Mouse (Mus musculus) left cerebral cortex, postnatal 4 days (tissue): ENCODE results near the gene Tmem14a. TPM values are rescaled to one million over a fixed set of nuclear protein-coding genes. Genes with fewer than 3 reads are reported as not detected.
"Not testable (repeated sequence)": the region's sequence is repeated elsewhere in the genome, so short reads cannot be mapped to it uniquely, and the experiment has no call there.

Source experiments
- DNase-seq: peaks from one replicate; pipeline ENCODE4 v3.0.0-alpha.2; 2022
- intact Hi-C: fragments of 180-260 bp; cut with DNase I; formaldehyde crosslinking; loops from one replicate; pipeline ENCODE4 v1.15.1; 2025
- total RNA-seq, 2 experiments: library from RNA; stranded (reverse); gene quantifications; 2 replicates each; pipeline ENCODE4 v1.2.3; 2021

The Tmem14a gene
- total RNA-seq, 2 experiments from 2014 or later, result 13.4 to 13.7 TPM

GRCm38 (mm10) chr1:21252566-21253302 is 34.4 kb downstream of the Tmem14a start:
- DNase-seq, result no peak
- intact Hi-C loops, result no loop called here

GRCm38 (mm10) chr1:21253303-21253650 is 34.9 kb downstream of the Tmem14a start:
- DNase-seq, result no peak
- intact Hi-C loops, result no loop called here

- intact Hi-C loops, result no loop called here
- DNase-seq, result no peak
These were observed 35.5 kb downstream of the Tmem14a start for GRCm38 (mm10) chr1:21253856-21254255.

- DNase-seq, result no peak
- intact Hi-C loops, result no loop called here
These were observed 37.4 kb downstream of the Tmem14a start for GRCm38 (mm10) chr1:21255625-21256345.

- DNase-seq, result no peak
- intact Hi-C loops, result no loop called here
These were observed 38.0 kb downstream of the Tmem14a start for GRCm38 (mm10) chr1:21256391-21256790.

- intact Hi-C loops, result no loop called here
- DNase-seq, result no peak
These were observed 38.5 kb downstream of the Tmem14a start for GRCm38 (mm10) chr1:21256871-21257270.

- intact Hi-C loops, DNase-seq: not testable (repeated sequence)
These were observed 41.6 kb downstream of the Tmem14a start for GRCm38 (mm10) chr1:21259981-21260380.

- intact Hi-C loops, result no loop called here
- no peak for DNase-seq
These were observed 44.0 kb downstream of the Tmem14a start for GRCm38 (mm10) chr1:21262401-21262800.

- intact Hi-C loops, result no loop called here
These were observed 45.6 kb downstream of the Tmem14a start for GRCm38 (mm10) chr1:21263986-21264385.

GRCm38 (mm10) chr1:21264747-21265146 is 46.4 kb downstream of the Tmem14a start:
- DNase-seq, result no peak
- intact Hi-C loops, result no loop called here

More at GRCm38 (mm10) chr1:21263986-21264385, 45.6 kb downstream of the Tmem14a start:
- DNase-seq, result no peak

- DNase-seq, result no peak
- intact Hi-C loops, result no loop called here
These were observed 48.4 kb downstream of the Tmem14a start for GRCm38 (mm10) chr1:21266766-21267165.

- intact Hi-C loops, DNase-seq: not testable (repeated sequence)
These were observed 49.1 kb downstream of the Tmem14a start for GRCm38 (mm10) chr1:21267466-21267865.

GRCm38 (mm10) chr1:21271343-21272055 is 53.1 kb downstream of the Tmem14a start:
- intact Hi-C loops, result no loop called here

GRCm38 (mm10) chr1:21272056-21272431 is 53.7 kb downstream of the Tmem14a start:
- DNase-seq, result peak; percentile 46
- intact Hi-C loops, result no loop called here

More at GRCm38 (mm10) chr1:21271343-21272055, 53.1 kb downstream of the Tmem14a start:
- peak; percentile 78 for DNase-seq

GRCm38 (mm10) chr1:21273091-21273490 is 54.7 kb downstream of the Tmem14a start:
- intact Hi-C loops, result no loop called here

GRCm38 (mm10) chr1:21274437-21275040 is 56.2 kb downstream of the Tmem14a start:
- no peak for DNase-seq
- intact Hi-C loops, result no loop called here

More at GRCm38 (mm10) chr1:21273091-21273490, 54.7 kb downstream of the Tmem14a start:
- no peak for DNase-seq

GRCm38 (mm10) chr1:21275366-21275765 is 57.0 kb downstream of the Tmem14a start:
- intact Hi-C loops, result not testable (repeated sequence)
- peak; percentile 2 for DNase-seq

- DNase-seq, intact Hi-C loops: not testable (repeated sequence)
These were observed 57.8 kb downstream of the Tmem14a start for GRCm38 (mm10) chr1:21276158-21276557.
